Mouse (Mus musculus): ENCODE measurements around the gene Nhlrc4. TPM values are rescaled to one million over a fixed set of nuclear protein-coding genes. Genes with fewer than 3 reads are reported as not detected.

Gene Nhlrc4
- polyA plus RNA-seq, 1 experiment from 2014 or later, result not detected

- Histone ChIP-seq H3K4me1 (ENCODE audit: insufficient read depth) (no peaks in the 10 kb centered on the region; the same call in 1 of the 2 replicates), H3K9ac (0 out of 2 replicates have a peak overlapping the region, but pooled peaks have one; percentile 20), H3K4me2 (no peak overlapping the region), H3K27ac (ENCODE audit: low read depth) (no peak overlapping the region), H3K27me3 (ENCODE audit: insufficient read depth, low read length) (no peaks in the 10 kb centered on the region), H3K4me3 (ENCODE audit: low read depth, low read length) (no peak overlapping the region), H3K36me3 (ENCODE audit: insufficient read depth) (peaks cover 4% of the 10 kb centered on the region), H3K9me3 (ENCODE audit: low read depth, low read length) (no peaks in the 10 kb centered on the region)
- DNase-seq (no peak), ATAC-seq (ENCODE audit: insufficient read depth) (no peak)
- 65% methylated on average over 9 of the region's 9 CpGs for WGBS
- no peak for TF ChIP-seq CTCF (IDR thresholded peaks at IDR 0.05; ENCODE audit: low read depth)
Measured at GRCm38 (mm10) chr17:25943769-25944168, 992 bp downstream of the Nhlrc4 start.

- H3K9me3 ChIP-seq (ENCODE audit: low read depth, low read length), result no peaks in the 10 kb centered on the region
- H3K4me2 ChIP-seq, result no peak overlapping the region
- H3K36me3 ChIP-seq (ENCODE audit: insufficient read depth), result peaks cover 7% of the 10 kb centered on the region
- no peaks in the 10 kb centered on the region; the same call in 1 of the 2 replicates for H3K4me1 ChIP-seq (ENCODE audit: insufficient read depth)
- no peak for TF ChIP-seq CTCF (IDR thresholded peaks at IDR 0.05; ENCODE audit: low read depth)
- no peak overlapping the region for H3K9ac ChIP-seq
- no peaks in the 10 kb centered on the region for H3K27me3 ChIP-seq (ENCODE audit: insufficient read depth, low read length)
- WGBS, result 79% methylated on average over 3 of the region's 3 CpGs
- H3K27ac ChIP-seq (ENCODE audit: low read depth), result peak overlapping the region; percentile 40; the same call in 1 of the 2 replicates
- H3K4me3 ChIP-seq (ENCODE audit: low read depth, low read length), result no peak overlapping the region
- ATAC-seq (ENCODE audit: insufficient read depth) (no peak), DNase-seq (no peak)
Measured at GRCm38 (mm10) chr17:25943221-25943620, 1.5 kb downstream of the Nhlrc4 start.

GRCm38 (mm10) chr17:25942597-25943151, 2.1 kb downstream of the Nhlrc4 start:
- H3K4me1 ChIP-seq (ENCODE audit: insufficient read depth), result no peaks in the 10 kb centered on the region; the same call in 1 of the 2 replicates
- H3K4me2 ChIP-seq, result peak overlapping the region; percentile 73
- no peaks in the 10 kb centered on the region for H3K9me3 ChIP-seq (ENCODE audit: low read depth, low read length)
- H3K4me3 ChIP-seq (ENCODE audit: low read depth, low read length), result peak overlapping the region; percentile 94; the same call in 1 of the 2 replicates
- H3K27me3 ChIP-seq (ENCODE audit: insufficient read depth, low read length), result no peaks in the 10 kb centered on the region
- H3K36me3 ChIP-seq (ENCODE audit: insufficient read depth), result peaks cover 7% of the 10 kb centered on the region
- WGBS, result 76% methylated on average over 2 of the region's 2 CpGs
- ATAC-seq (ENCODE audit: insufficient read depth) (peak; percentile 25; the same call in 1 of the 2 replicates), DNase-seq (no peak)
- TF ChIP-seq CTCF (IDR thresholded peaks at IDR 0.05; ENCODE audit: low read depth), result no peak
- peak overlapping the region; percentile 40; the same call in 1 of the 2 replicates for H3K27ac ChIP-seq (ENCODE audit: low read depth)
- peak overlapping the region; percentile 98; the same call in 1 of the 2 replicates for H3K9ac ChIP-seq

- no peaks in the 10 kb centered on the region for H3K27me3 ChIP-seq (ENCODE audit: insufficient read depth, low read length)
- peak overlapping the region; percentile 95 for H3K27ac ChIP-seq (ENCODE audit: low read depth)
- H3K9ac ChIP-seq, result peak overlapping the region; percentile 98
- H3K36me3 ChIP-seq (ENCODE audit: insufficient read depth), result peaks cover 17% of the 10 kb centered on the region
- peak overlapping the region; percentile 73 for H3K4me2 ChIP-seq
- H3K4me1 ChIP-seq (ENCODE audit: insufficient read depth), result no peaks in the 10 kb centered on the region; the same call in 1 of the 2 replicates
- ATAC-seq (ENCODE audit: insufficient read depth), result peak; percentile 81
- peak overlapping the region; percentile 94 for H3K4me3 ChIP-seq (ENCODE audit: low read depth, low read length)
- 3% methylated on average over 54 of the region's 54 CpGs for WGBS
- DNase-seq, result peak; percentile 88
- H3K9me3 ChIP-seq (ENCODE audit: low read depth, low read length), result no peaks in the 10 kb centered on the region
- TF ChIP-seq CTCF (IDR thresholded peaks at IDR 0.05; ENCODE audit: low read depth), result no peak
Measured at GRCm38 (mm10) chr17:25941511-25942241, 3.1 kb downstream of the Nhlrc4 start.

GRCm38 (mm10) chr17:25934526-25934925, 10.2 kb downstream of the Nhlrc4 start:
- no peak overlapping the region for H3K9ac ChIP-seq
- peaks cover 83% of the 10 kb centered on the region for H3K36me3 ChIP-seq (ENCODE audit: insufficient read depth)
- no peak overlapping the region for H3K27ac ChIP-seq (ENCODE audit: low read depth)
- no peaks in the 10 kb centered on the region for H3K4me1 ChIP-seq (ENCODE audit: insufficient read depth)
- WGBS, result 90% methylated on average over 1 of the region's 1 CpGs
- no peak for TF ChIP-seq CTCF (IDR thresholded peaks at IDR 0.05; ENCODE audit: low read depth)
- H3K4me2 ChIP-seq, result no peak overlapping the region
- DNase-seq (no peak), ATAC-seq (ENCODE audit: insufficient read depth) (no peak)
- H3K4me3 ChIP-seq (ENCODE audit: low read depth, low read length), result no peak overlapping the region
- H3K9me3 ChIP-seq (ENCODE audit: low read depth, low read length), result no peaks in the 10 kb centered on the region
- no peaks in the 10 kb centered on the region for H3K27me3 ChIP-seq (ENCODE audit: insufficient read depth, low read length)

GRCm38 (mm10) chr17:25925348-25925747, 19.4 kb downstream of the Nhlrc4 start:
- H3K4me3 ChIP-seq (ENCODE audit: low read depth, low read length), result no peak overlapping the region
- TF ChIP-seq CTCF (IDR thresholded peaks at IDR 0.05; ENCODE audit: low read depth), result no peak
- WGBS, result 78% methylated on average over 2 of the region's 2 CpGs
- no peak overlapping the region for H3K27ac ChIP-seq (ENCODE audit: low read depth)
- H3K9ac ChIP-seq, result no peak overlapping the region
- H3K36me3 ChIP-seq (ENCODE audit: insufficient read depth), result peaks cover 40% of the 10 kb centered on the region
- no peaks in the 10 kb centered on the region for H3K27me3 ChIP-seq (ENCODE audit: insufficient read depth, low read length)
- no peak for DNase-seq
- no peaks in the 10 kb centered on the region for H3K9me3 ChIP-seq (ENCODE audit: low read depth, low read length)
- ATAC-seq (ENCODE audit: insufficient read depth), result no peak
- H3K4me1 ChIP-seq (ENCODE audit: insufficient read depth), result no peaks in the 10 kb centered on the region
- H3K4me2 ChIP-seq, result no peak overlapping the region

GRCm38 (mm10) chr17:25922120-25922519, 22.6 kb downstream of the Nhlrc4 start:
- H3K9ac ChIP-seq, result no peak overlapping the region
- ATAC-seq (ENCODE audit: insufficient read depth) (no peak), DNase-seq (peak; percentile 21)
- WGBS, result 62% methylated on average over 5 of the region's 5 CpGs
- no peak for TF ChIP-seq CTCF (IDR thresholded peaks at IDR 0.05; ENCODE audit: low read depth)
- H3K36me3 ChIP-seq (ENCODE audit: insufficient read depth), result peaks cover 14% of the 10 kb centered on the region
- H3K27me3 ChIP-seq (ENCODE audit: insufficient read depth, low read length), result no peaks in the 10 kb centered on the region
- no peaks in the 10 kb centered on the region for H3K9me3 ChIP-seq (ENCODE audit: low read depth, low read length)
- no peak overlapping the region for H3K4me2 ChIP-seq
- H3K4me1 ChIP-seq (ENCODE audit: insufficient read depth), result peaks cover 10% of the 10 kb centered on the region; the same call in 1 of the 2 replicates
- H3K4me3 ChIP-seq (ENCODE audit: low read depth, low read length), result no peak overlapping the region
- no peak overlapping the region for H3K27ac ChIP-seq (ENCODE audit: low read depth)
